Mouse (Mus musculus) left cerebral cortex, adult 8-10 months (tissue): ENCODE data around the gene Pth1r. TPM values are rescaled to one million over a fixed set of nuclear protein-coding genes. Genes with fewer than 3 reads are reported as not detected.
A peak's percentile ranks its signal among the peaks of the same experiment; 100 is the strongest.

ENCODE experiments used
- DNase-seq, 2 experiments: peaks; one replicate each; pipeline ENCODE4 v3.0.0; 2022; ENCODE audit warnings: low spot score in 2 of 2
- total RNA-seq, 4 experiments: library from RNA; stranded (reverse); gene quantifications; 2 replicates each; pipeline ENCODE4 v1.2.4; 2022

Gene Pth1r
- total RNA-seq, 4 experiments from 2014 or later, result 8.4 to 8.7 (median 8.6) TPM

DNA sequence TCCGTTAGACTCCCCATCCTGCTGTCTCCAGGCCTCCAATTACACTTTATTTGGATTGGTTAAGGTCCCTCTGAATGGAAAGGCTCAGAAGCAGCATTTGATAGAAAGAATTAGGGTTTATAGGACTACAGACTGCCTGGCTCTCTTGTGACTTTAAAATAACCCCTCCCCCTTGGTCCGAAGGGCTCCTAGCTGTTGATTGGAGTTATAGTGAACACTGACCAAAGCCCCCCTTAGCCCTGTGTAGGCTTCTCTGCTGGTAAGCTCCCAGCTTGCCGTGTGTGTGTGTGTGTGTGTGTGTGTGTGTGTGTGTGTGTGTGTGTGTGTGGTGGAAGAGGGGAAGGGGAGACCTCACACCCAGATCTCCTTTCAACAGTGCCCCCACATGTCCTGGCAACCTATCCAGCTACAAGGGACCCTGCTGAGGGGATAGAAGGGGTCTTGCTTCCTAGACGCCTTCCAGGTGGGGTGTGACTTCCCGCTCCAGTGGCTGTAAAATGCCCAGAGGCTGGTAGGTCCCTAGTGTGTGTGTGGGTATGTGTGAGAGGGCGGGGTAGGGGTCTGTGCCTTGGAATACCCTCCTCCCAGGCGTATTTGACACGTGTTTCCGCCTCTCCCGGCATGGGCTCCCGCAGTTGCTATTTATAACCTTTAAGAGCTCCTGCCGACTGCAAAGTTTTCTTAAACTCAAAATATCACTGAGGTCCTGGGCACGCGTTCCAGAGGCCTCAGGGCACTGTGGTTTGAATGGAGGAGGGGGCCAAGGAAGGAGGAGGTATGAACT is 3.7 kb upstream of the Pth1r start:
- DNase-seq, result no peak

DNA sequence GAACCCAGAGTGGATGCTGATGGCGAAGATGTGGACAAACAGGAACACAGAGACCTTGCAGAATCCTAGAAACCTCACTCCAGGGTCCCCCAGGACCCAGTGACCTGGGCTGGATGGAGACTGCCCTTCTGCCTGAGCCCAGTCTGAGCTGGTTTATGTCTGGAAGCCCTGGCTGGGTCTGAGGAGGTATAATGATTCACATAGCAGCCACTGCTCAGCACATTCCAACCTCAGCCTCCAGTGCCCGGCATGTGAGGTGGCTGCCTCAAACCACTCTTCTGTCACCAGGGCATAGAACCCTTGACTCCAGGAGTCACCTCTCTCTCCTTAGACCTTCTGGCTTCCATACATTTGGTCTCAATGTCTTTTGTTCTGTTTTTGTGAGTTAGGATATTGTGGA is 1.5 kb upstream of the Pth1r start:
- no peak for DNase-seq

- DNase-seq, result no peak
Observed at GRCm38 (mm10) chr9:110746238-110746637, 707 bp downstream of the Pth1r start.

DNA sequence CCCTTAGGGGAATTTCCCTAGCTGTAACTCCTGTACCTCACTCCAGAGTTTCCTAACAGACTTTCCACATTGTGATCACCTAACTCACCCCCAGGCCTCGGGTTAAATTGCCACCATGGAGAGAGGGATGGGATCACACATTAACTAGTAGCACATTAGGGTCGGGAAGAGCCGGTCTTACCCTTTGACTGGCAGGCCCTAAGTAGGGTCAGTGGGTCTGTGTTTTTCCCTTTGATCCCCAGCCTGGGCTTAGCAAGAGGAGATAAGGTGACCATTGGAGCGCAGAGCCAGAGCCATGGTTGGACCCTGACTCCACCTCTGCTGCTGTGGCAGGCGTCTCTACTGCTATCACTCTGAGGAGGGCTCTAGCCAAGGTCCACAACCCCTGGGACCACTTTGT is 1.2 kb downstream of the Pth1r start:
- no peak for DNase-seq

GRCm38 (mm10) chr9:110743456-110744323 is 3.3 kb downstream of the Pth1r start:
- DNase-seq, result no peak

DNA sequence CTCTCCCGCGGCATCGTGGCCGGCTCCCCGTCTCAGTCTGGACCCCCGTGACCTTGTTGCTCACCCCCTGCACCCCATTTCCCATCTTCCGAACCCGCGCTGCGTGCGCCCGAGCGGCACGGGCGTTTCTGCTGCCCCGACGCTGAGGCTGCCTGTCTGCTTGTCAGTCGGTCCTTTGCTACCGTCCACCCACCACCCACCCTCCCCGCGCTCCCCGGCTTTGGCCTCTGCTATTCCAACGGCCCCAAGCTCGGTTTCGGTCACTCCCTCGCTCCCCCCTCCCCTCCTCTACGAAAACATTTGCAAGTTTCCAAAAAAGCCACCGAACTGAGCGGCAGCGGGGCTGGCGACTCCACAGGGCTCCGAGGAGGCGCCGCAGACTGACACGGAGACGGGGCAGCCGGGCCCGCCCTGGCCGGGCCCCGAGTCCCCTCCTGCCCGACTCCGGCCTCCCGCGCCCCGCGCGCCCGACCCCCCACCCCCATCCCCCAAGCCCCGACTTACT is 3.9 kb downstream of the Pth1r start:
- DNase-seq, result no peak

- no peak for DNase-seq
Observed at GRCm38 (mm10) chr9:110742295-110742950, 4.5 kb downstream of the Pth1r start.

GRCm38 (mm10) chr9:110741711-110742294 is 5.1 kb downstream of the Pth1r start, which contains the start of gene Myl3:
Gene Myl3, plus strand, starts transcription at chr9:110741861.
- no peak for DNase-seq

GRCm38 (mm10) chr9:110739961-110740360 is 7.0 kb downstream of the Pth1r start:
- no peak for DNase-seq

- no peak for DNase-seq
Observed at GRCm38 (mm10) chr9:110738054-110738453, 8.9 kb downstream of the Pth1r start.

GRCm38 (mm10) chr9:110736362-110736761 is 10.6 kb downstream of the Pth1r start:
- DNase-seq, result no peak

- no peak for DNase-seq
Observed at GRCm38 (mm10) chr9:110734154-110734553, 12.8 kb downstream of the Pth1r start.

DNA sequence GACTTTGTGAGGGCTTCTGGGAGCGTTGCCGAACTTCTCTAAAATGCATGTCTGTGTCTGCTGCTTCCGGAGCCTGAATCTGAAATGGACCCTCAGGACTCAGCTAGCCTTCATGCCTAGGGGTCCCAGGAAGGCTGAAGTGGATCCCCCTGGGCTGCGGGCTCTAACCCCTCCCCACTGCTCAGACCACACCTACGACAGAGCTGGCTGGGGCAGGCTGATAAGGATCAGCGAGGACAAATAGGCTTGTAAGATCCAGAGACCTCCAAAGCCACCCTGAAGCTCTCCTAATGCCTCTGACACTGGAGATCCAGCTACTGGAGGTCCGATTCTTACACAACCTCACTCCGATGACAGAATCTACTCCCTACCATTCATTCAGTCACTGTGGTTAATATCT is 13.8 kb downstream of the Pth1r start:
- DNase-seq, result no peak

GRCm38 (mm10) chr9:110732623-110733022 is 14.3 kb downstream of the Pth1r start:
- DNase-seq, result no peak

GRCm38 (mm10) chr9:110731859-110732258 is 15.1 kb downstream of the Pth1r start:
- no peak for DNase-seq

DNA sequence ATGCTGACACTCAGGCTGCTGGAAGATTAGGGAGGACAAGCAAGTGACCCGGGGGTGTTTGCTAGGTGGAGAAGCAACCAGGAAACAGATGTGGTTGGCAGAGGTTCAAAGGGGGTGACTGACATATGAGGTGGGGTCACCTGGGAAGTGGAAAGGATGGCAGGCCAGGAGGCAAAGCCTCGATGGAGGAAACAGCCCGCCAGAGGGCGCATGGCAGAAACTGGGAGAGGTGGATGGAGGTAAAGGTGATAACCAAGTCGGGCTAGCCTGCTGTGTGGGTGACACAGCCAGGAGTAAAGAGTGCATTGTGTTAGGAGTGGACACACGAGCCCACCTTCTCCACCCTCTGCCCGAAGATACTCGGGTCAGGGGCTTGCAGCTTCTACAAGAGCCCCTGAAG is 17.1 kb downstream of the Pth1r start:
- DNase-seq, result peak in 1 of 2 experiments; percentile 46

- peak in 1 of 2 experiments; percentile 41 for DNase-seq
Observed at GRCm38 (mm10) chr9:110726867-110727266, 20.1 kb downstream of the Pth1r start.

GRCm38 (mm10) chr9:110725721-110726135 is 21.2 kb downstream of the Pth1r start:
- peak in 1 of 2 experiments; percentile 48 for DNase-seq

GRCm38 (mm10) chr9:110722060-110722459 is 24.9 kb downstream of the Pth1r start:
- DNase-seq, result no peak

DNA sequence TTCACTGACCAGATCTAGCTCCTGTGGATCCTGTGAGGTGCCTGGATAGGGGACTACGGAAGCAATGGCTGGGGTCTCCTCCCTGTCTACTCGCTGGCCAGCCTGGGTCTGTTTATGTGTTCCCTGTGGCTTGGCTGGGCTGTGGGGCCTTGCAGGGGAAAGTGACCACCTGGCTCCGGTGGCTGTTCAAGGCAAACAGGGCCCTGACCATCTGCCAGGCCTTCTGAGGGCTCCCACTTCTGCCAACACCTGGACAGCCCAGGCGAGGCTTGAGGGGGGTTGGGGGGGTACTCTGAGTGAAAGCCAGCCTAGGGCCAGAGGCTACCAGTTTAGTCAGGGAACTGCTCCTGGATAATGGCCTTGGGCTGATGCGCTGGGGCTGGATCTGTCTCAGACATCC is 27.0 kb downstream of the Pth1r start:
- no peak for DNase-seq

DNA sequence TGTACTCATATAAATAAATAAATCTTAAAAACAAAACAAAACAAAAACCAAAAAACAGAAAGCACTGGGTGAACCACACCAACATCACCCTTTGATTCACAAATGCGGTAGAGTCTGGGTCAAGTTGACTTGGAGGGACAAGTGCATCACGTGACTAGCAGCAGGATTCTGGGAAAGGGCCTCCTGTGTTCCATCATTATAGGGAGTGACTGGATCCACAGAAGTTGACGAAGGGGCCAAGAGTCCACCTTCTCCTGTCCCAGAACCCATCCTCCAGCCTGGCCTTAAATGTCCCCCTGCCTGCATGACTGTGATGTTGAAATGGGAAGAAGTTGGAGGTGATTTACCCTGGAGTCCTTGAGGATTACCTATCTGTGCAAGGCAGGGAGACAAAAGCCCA is 28.1 kb downstream of the Pth1r start:
- no peak for DNase-seq
